Mouse (Mus musculus): ENCODE measurements around the gene Phf19.

DNA sequence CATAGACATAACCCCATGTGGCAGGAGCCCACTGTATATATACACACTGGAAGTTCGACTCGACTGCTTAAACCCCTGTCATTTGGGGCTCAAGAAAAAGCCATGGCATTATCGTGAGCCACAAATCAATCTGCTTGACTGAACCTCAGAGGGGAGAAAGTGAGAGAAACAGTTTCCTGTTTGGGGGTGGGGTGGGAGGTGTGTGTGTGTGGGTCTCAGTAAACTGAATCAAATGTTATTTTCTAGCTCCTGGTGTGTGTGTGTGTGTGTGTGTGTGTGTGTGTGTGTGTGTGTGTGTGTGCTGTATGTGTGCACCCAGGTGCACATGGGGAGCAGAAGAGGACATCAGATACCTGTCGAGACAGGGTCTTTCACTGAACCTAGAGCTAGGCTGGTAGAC lies 39.2 kb upstream of the Phf19 start:
- no peak for TF ChIP-seq GATA1 (IDR thresholded peaks at IDR 0.05; ENCODE audit: borderline replicate concordance, low read length)
- TF ChIP-seq FLI1 (IDR thresholded peaks at IDR 0.05; ENCODE audit: low read length) = no peak

All from megakaryocyte, embryonic 14.5 days (primary cell).